Mouse (Mus musculus) hindbrain, embryonic 16.5 days (tissue): ENCODE data around the gene Clic6. TPM values are rescaled to one million over a fixed set of nuclear protein-coding genes. Genes with fewer than 3 reads are reported as not detected.

Experiments
- ATAC-seq: fragments of 200-750 bp; cut with Nextera tagmentation; 2 replicates; pipeline ENCODE4 v1.8.0; 2017; ENCODE audit warnings: moderate TSS enrichment, moderate library complexity
- H3K27ac ChIP-seq: fragments of 300-500 bp; sonication (generic); 2 replicates; pipeline ENCODE4 v1.5.1; 2014; ENCODE audit warnings: low read depth, mild to moderate bottlenecking, control low read depth, low read length, moderate library complexity
- H3K27me3 ChIP-seq: fragments of 300-500 bp; sonication (generic); replicated peaks from 2 replicates; pipeline ENCODE4 v1.6.1; 2014; ENCODE audit warnings: low read length; ENCODE audit not compliant: control insufficient read depth, insufficient read depth
- H3K36me3 ChIP-seq: fragments of 300-500 bp; sonication (generic); 2 replicates; pipeline ENCODE4 v1.6.1; 2014; ENCODE audit warnings: mild to moderate bottlenecking, low read length, moderate library complexity, mixed read lengths; ENCODE audit not compliant: control insufficient read depth, insufficient read depth
- H3K4me1 ChIP-seq: fragments of 300-500 bp; sonication (generic); 2 replicates; pipeline ENCODE4 v1.6.1; 2014; ENCODE audit warnings: low read depth, low read length; ENCODE audit not compliant: control insufficient read depth, insufficient read depth
- H3K4me2 ChIP-seq: fragments of 300-500 bp; sonication (generic); 2 replicates; pipeline ENCODE4 v1.6.1; 2014; ENCODE audit warnings: mild to moderate bottlenecking, low read length, control low read depth, moderate library complexity
- H3K4me3 ChIP-seq: fragments of 300-500 bp; sonication (generic); 2 replicates; pipeline ENCODE4 v1.5.1; 2014; ENCODE audit warnings: mild to moderate bottlenecking, low read length, control low read depth, moderate library complexity
- H3K9ac ChIP-seq: fragments of 300-500 bp; sonication (generic); 2 replicates; pipeline ENCODE4 v1.6.1; 2014; ENCODE audit warnings: low read depth, mild to moderate bottlenecking, control low read depth, low read length, moderate library complexity
- H3K9me3 ChIP-seq: fragments of 300-500 bp; sonication (generic); 2 replicates; pipeline ENCODE4 v1.6.1; 2014; ENCODE audit warnings: mild to moderate bottlenecking, low read length, moderate library complexity; ENCODE audit not compliant: control insufficient read depth
- WGBS: fragments of 180-500 bp; shearing (Covaris S2); extraction: QIAGEN DNeasy Blood & Tissue Kit; methylation state at CpG from one replicate; pipeline ENCODE4 v1.1.7; 2014; 5-methylcytosine and 5-hydroxymethylcytosine counted together
- polyA plus RNA-seq: library from polyadenylated mRNA; unstranded; fragments of >200 nt; fragmentation: Nextera tagmentation; extraction: Ambion mirVana; gene quantifications from 2 replicates; pipeline ENCODE4 v1.2.1, GENCODE M21; 2015

The Clic6 gene
- polyA plus RNA-seq, 1 experiment from 2014 or later = 7.8 TPM

GRCm38 (mm10) chr16:92565708-92566107, 80.2 kb downstream of the Clic6 start:
- ATAC-seq = no peak
- H3K4me1 ChIP-seq = no peaks in the 10 kb centered on the region
- no peaks in the 10 kb centered on the region for H3K9me3 ChIP-seq
- H3K4me3 ChIP-seq = no peak overlapping the region
- no peaks in the 10 kb centered on the region for H3K36me3 ChIP-seq
- H3K27ac ChIP-seq = no peak overlapping the region
- no peaks in the 10 kb centered on the region for H3K27me3 ChIP-seq
- H3K9ac ChIP-seq = no peak overlapping the region
- WGBS = 2% methylated on average over 6 of the region's 6 CpGs
- no peak overlapping the region for H3K4me2 ChIP-seq

GRCm38 (mm10) chr16:92566146-92566545, 80.6 kb downstream of the Clic6 start:
- Histone ChIP-seq H3K4me2 (no peak overlapping the region), H3K27me3 (no peaks in the 10 kb centered on the region), H3K9ac (no peak overlapping the region), H3K4me3 (no peak overlapping the region), H3K4me1 (no peaks in the 10 kb centered on the region), H3K9me3 (no peaks in the 10 kb centered on the region; the same call in 1 of the 2 replicates), H3K27ac (no peak overlapping the region), H3K36me3 (no peaks in the 10 kb centered on the region)
- ATAC-seq = no peak
- 49% methylated on average over 5 of the region's 5 CpGs for WGBS

DNA sequence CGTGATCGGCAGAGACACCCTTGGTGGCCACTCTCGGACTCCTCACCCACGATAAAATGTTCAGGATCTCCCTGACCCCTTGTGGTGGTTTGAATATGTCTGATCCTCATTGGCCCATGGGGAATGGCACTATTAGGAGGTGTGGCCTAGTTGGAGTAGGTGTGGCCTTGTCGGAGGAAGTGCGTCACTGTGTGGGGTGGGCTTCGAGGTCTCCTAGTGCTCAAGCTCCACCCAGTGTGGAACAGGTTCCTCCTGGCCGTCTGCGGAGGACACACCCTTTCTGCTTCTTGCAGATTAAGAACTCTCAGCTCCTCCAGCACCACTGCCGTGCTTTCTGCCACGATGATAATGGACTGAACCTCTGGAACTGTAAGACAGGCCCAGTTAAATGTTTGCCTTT, 85.7 kb downstream of the Clic6 start:
- Histone ChIP-seq H3K4me1 (no peaks in the 10 kb centered on the region), H3K27me3 (no peaks in the 10 kb centered on the region), H3K36me3 (no peaks in the 10 kb centered on the region), H3K9me3 (no peaks in the 10 kb centered on the region; the same call in none of the 2 replicates), H3K4me2 (no peak overlapping the region), H3K4me3 (no peak overlapping the region), H3K9ac (no peak overlapping the region), H3K27ac (no peak overlapping the region)
- WGBS = 92% methylated on average over 11 of the region's 11 CpGs
- ATAC-seq = no peak

DNA sequence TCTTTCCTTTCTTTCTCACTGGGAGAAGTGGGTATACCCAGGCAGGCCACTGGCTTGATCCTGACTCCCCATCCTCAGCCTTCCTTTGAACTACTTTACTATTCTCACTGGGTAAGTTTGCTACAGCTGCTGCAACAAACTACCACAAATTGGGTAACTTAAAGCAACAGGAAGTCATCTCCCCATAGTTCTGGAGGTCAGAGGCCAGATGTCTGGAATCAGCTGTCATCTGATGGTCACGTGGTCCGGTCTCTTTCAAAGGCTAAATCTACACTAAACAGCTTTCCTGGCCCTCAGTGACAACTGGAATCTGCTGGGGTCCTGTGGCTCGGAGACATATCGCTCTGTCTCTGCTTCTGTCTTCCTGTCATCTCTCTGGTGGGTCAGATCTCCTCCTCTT, 87.7 kb downstream of the Clic6 start:
- no peak overlapping the region for H3K27ac ChIP-seq
- no peaks in the 10 kb centered on the region for H3K36me3 ChIP-seq
- no peak overlapping the region for H3K4me3 ChIP-seq
- no peaks in the 10 kb centered on the region for H3K27me3 ChIP-seq
- H3K9ac ChIP-seq = no peak overlapping the region
- no peak for ATAC-seq
- H3K4me2 ChIP-seq = no peak overlapping the region
- H3K4me1 ChIP-seq = no peaks in the 10 kb centered on the region
- 86% methylated on average over 4 of the region's 4 CpGs for WGBS
- no peaks in the 10 kb centered on the region; the same call in none of the 2 replicates for H3K9me3 ChIP-seq

DNA sequence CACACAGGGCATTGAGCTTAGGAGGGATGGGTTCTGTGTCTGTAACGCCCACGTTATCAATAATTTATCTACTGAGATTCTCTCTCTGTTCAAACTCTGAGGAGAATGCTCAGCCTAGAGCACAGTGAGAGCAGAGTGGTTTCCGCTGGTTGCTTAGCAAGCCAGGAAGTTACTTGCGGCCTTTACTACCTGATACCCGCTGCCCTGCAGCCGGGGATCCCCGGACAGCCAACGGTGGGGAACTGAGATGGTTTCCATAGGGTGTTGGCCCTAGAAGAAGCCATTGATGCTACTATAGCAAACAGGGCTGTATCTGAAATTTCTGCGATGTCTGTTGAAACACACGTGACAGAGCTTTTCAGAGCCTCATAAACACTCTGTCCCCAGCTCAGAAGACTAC, 90.3 kb downstream of the Clic6 start:
- H3K27ac ChIP-seq = no peak overlapping the region
- H3K9ac ChIP-seq = no peak overlapping the region
- H3K9me3 ChIP-seq = no peaks in the 10 kb centered on the region; the same call in none of the 2 replicates
- no peak overlapping the region for H3K4me3 ChIP-seq
- 86% methylated on average over 10 of the region's 10 CpGs for WGBS
- no peak for ATAC-seq
- no peaks in the 10 kb centered on the region for H3K36me3 ChIP-seq
- H3K27me3 ChIP-seq = no peaks in the 10 kb centered on the region
- no peak overlapping the region for H3K4me2 ChIP-seq
- H3K4me1 ChIP-seq = no peaks in the 10 kb centered on the region

- no peak overlapping the region for H3K9ac ChIP-seq
- 87% methylated on average over 9 of the region's 9 CpGs for WGBS
- H3K4me2 ChIP-seq = no peak overlapping the region
- H3K36me3 ChIP-seq = no peaks in the 10 kb centered on the region
- no peak overlapping the region for H3K27ac ChIP-seq
- ATAC-seq = no peak
- no peaks in the 10 kb centered on the region for H3K4me1 ChIP-seq
- no peak overlapping the region for H3K4me3 ChIP-seq
- H3K9me3 ChIP-seq = no peaks in the 10 kb centered on the region
- H3K27me3 ChIP-seq = no peaks in the 10 kb centered on the region
Observed at GRCm38 (mm10) chr16:92577381-92577780, 91.8 kb downstream of the Clic6 start.

GRCm38 (mm10) chr16:92578915-92579653, 93.5 kb downstream of the Clic6 start:
- ATAC-seq = no peak
- no peak overlapping the region for H3K9ac ChIP-seq
- no peak overlapping the region for H3K4me3 ChIP-seq
- H3K4me2 ChIP-seq = no peak overlapping the region
- WGBS = 77% methylated on average over 6 of the region's 7 CpGs
- no peaks in the 10 kb centered on the region for H3K27me3 ChIP-seq
- no peak overlapping the region for H3K27ac ChIP-seq
- H3K4me1 ChIP-seq = no peaks in the 10 kb centered on the region
- no peaks in the 10 kb centered on the region for H3K9me3 ChIP-seq
- no peaks in the 10 kb centered on the region for H3K36me3 ChIP-seq

- no peaks in the 10 kb centered on the region for H3K4me1 ChIP-seq
- no peak overlapping the region for H3K27ac ChIP-seq
- WGBS = 89% methylated on average over 10 of the region's 10 CpGs
- H3K4me3 ChIP-seq = no peak overlapping the region
- H3K9me3 ChIP-seq = no peaks in the 10 kb centered on the region
- H3K36me3 ChIP-seq = no peaks in the 10 kb centered on the region
- ATAC-seq = no peak
- no peak overlapping the region for H3K4me2 ChIP-seq
- no peak overlapping the region for H3K9ac ChIP-seq
- H3K27me3 ChIP-seq = no peaks in the 10 kb centered on the region
Observed at GRCm38 (mm10) chr16:92580981-92581380, 95.4 kb downstream of the Clic6 start.

DNA sequence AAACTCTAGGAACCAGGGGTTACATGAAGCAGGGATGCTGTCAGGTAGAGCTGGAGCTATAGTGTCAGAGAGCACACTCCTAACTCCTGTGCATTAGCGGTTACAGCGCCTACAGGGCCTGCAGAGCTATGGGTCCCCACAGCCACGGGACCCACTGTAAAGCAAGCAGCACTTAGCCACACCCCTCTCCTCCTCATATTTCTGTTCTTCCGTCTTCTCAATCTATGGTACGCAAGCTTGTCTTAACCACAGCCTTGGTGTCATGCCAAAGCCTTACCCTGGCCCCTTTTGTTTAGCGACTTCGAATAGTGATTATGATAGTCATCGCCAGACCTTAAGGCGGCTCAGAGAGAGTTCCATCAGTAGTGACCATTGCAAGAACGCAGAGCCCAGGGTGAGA, 96.2 kb downstream of the Clic6 start:
- no peak for ATAC-seq
- Histone ChIP-seq H3K36me3 (no peaks in the 10 kb centered on the region), H3K4me2 (no peak overlapping the region), H3K4me1 (no peaks in the 10 kb centered on the region), H3K4me3 (no peak overlapping the region), H3K27me3 (no peaks in the 10 kb centered on the region), H3K27ac (no peak overlapping the region), H3K9ac (no peak overlapping the region), H3K9me3 (no peaks in the 10 kb centered on the region)
- 83% methylated on average over 10 of the region's 10 CpGs for WGBS
